Mouse (Mus musculus): ENCODE data around the gene Sirt1.
"Not testable (repeated sequence)": the region's sequence is repeated elsewhere in the genome, so short reads cannot be mapped to it uniquely, and the experiment has no call there.

Sirt1 gene

DNA sequence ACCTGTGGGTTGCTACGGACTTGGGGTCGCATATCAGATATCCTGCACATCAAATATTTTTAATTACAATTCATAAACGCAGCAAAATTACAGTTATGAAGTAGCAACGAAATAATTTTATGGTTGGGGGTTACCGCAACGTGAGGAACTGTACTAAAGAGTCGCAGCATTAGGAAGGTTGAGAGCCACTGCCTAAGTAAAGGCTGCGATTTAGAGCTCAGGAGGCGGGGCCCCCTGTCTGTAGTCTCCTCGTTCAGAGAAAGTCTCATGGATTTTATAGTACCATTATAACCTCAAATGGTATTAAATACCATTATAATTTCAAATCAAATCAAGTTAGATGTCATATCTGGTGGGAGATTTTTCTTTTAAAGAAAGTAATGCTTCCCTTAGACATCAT is 5.5 kb upstream of the Sirt1 start:
- peak; percentile 37 for DNase-seq (ENCODE audit: low read depth)

DNA sequence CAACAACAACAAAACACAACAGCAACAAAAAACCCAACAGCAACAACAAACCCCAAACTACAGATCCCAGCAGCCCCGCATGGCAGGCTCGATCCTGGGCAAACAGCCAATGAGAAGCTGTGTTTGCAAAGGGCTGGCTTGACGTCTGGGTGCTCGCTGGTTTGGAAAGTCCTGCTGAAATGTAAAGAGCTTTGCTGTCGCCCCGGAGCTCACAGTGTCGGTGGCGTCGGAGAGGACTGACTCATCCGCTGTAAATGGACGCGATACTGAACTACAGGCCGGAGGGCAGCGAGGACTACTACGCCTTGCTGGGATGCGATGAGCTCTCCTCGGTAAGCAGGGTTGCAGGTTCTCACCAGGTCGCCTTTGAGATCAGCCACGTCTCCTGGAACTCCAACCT is 4.9 kb upstream of the Sirt1 start:
- DNase-seq (ENCODE audit: low read depth): peak; percentile 93

- DNase-seq (ENCODE audit: low read depth): not testable (repeated sequence)
These were observed 4.4 kb upstream of the Sirt1 start for GRCm38 (mm10) chr10:63385897-63386296.

GRCm38 (mm10) chr10:63382372-63383279 is 1.1 kb upstream of the Sirt1 start, which contains the start of gene Dnajc12:
Gene Dnajc12 (plus strand): TSS chr10:63382443.
- peak; percentile 99 for DNase-seq (ENCODE audit: low read depth)

GRCm38 (mm10) chr10:63378948-63379680 is 2.4 kb downstream of the Sirt1 start:
- no peak for DNase-seq (ENCODE audit: low read depth)

DNA sequence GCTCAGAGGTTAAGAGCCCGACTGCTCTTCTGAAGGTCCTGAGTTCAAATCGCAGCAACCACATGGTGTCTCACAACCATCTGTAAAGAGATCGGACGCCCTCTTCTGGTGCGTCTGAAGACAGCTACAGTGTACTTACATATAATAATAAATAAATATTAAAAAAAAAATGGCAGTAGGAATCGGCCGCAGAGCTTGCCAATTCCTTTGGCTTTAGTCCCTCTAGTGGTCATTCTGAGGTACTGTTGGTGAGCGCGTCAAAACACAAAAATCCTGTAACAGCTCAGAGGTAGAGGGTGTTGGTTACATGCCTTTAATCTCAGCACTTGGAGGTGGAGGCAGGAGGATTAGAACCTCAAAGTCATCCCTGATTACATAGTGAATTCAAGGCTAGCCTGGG is 4.0 kb downstream of the Sirt1 start:
- peak; percentile 91 for DNase-seq (ENCODE audit: low read depth)

- DNase-seq (ENCODE audit: low read depth): no peak
These were observed 5.2 kb downstream of the Sirt1 start for GRCm38 (mm10) chr10:63376303-63376702.

DNA sequence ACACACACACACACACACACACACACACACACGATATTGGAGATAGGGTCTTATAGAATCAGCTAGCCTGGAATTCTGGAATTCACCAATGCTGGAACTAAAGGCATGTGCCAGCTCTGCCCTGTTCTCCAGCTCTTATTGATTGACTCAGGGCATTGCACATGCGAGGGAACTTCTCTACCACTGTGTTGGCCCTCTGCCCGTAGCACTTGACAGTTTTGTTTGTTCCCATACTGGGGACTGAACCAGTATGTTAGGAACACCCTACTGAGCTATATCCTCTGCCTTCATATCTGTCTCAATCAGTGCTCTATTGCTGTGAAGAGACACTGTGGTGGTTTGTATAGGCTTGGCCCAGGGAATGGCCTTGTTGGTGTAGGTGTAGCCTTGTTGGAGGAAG is 13.5 kb downstream of the Sirt1 start:
- no peak for DNase-seq (ENCODE audit: low read depth)

GRCm38 (mm10) chr10:63367386-63367785 is 14.1 kb downstream of the Sirt1 start:
- no peak for DNase-seq (ENCODE audit: low read depth)

- no peak for DNase-seq (ENCODE audit: low read depth)
These were observed 15.5 kb downstream of the Sirt1 start for GRCm38 (mm10) chr10:63365918-63366455.

- no peak for DNase-seq (ENCODE audit: low read depth)
These were observed 21.0 kb downstream of the Sirt1 start for GRCm38 (mm10) chr10:63360502-63360901.

- DNase-seq (ENCODE audit: low read depth): no peak
These were observed 29.4 kb downstream of the Sirt1 start for GRCm38 (mm10) chr10:63352111-63352510.

DNA sequence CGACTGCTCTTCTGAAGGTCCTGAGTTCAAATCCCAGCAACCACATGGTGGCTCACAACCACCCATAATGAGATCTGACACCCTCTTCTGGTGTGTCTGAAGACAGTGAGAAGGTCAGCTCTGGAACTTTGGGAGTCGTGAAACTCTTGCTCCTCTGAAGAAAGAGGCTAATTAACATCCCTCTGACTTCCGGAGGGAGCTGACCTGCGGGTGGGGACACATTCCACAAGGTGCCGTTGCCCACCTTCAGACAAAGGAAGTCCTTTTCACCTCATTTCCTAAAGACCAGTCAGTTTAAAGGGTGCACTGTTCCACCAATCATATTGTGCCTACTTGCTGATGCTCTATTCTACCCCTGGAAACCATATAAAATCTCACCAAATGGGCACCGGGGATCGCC is 30.4 kb downstream of the Sirt1 start:
- DNase-seq (ENCODE audit: low read depth): not testable (repeated sequence)

GRCm38 (mm10) chr10:63350666-63351065 is 30.8 kb downstream of the Sirt1 start:
- no peak for DNase-seq (ENCODE audit: low read depth)

GRCm38 (mm10) chr10:63348291-63348690 is 33.2 kb downstream of the Sirt1 start:
- DNase-seq (ENCODE audit: low read depth): no peak

DNA sequence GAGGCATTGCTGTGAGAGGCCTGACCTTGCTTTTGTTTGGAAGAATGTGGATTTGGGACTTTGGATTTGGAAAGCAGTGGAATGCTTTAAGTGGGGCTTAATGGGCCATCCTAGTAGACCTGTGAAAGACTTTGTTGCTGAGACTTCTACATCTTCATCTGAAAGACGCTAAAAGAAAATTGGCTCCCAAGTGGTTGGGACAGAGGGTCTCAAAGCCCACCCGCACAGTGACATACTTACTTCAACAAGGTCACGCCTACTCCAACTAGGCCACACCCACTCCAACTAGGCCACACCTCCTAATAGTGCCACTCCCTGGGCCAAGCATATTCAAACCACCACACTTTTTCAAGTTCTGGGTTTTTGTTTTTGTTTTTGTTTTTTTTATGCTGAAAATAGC is 36.8 kb downstream of the Sirt1 start:
- no peak for DNase-seq (ENCODE audit: low read depth)

- DNase-seq (ENCODE audit: low read depth): no peak
These were observed 40.2 kb downstream of the Sirt1 start for GRCm38 (mm10) chr10:63341351-63341750.

DNA sequence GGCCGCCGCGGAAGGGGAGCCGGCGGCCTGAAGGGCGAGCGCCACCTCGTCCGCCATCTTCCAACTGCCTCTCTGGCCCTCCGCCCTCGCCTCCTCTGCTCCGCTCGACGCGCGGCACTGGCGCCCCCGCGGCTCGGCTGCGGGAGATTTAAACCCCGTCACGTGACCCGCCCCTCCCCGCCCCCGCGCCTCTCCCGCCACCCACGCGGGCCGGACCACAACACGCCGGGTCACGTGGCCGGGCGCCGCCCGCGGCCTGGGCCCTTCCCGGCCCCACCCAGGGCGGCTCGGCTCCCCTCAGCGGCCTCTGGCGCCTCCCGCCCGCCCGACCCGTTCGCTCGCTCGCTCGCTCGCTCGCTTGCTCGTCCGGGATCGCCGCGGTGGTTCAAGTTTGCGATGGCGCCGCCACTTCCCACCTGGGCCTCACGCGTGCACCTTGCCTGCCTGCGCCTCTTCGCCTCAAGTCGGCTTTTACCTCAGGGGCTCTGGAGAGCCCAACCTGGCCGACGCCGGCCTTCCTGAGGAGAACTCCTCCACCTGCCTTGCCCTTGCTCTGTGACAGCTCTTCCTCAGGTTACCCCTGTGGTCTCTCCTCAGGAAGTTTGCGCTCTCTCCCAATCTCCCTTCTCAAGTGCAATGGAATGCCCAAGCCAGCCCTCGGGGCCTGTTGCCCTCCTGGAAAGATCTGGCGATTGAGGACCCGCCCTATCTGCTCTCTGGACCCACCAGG is 42.4 kb downstream of the Sirt1 start:
- DNase-seq (ENCODE audit: low read depth): peak; percentile 82

DNA sequence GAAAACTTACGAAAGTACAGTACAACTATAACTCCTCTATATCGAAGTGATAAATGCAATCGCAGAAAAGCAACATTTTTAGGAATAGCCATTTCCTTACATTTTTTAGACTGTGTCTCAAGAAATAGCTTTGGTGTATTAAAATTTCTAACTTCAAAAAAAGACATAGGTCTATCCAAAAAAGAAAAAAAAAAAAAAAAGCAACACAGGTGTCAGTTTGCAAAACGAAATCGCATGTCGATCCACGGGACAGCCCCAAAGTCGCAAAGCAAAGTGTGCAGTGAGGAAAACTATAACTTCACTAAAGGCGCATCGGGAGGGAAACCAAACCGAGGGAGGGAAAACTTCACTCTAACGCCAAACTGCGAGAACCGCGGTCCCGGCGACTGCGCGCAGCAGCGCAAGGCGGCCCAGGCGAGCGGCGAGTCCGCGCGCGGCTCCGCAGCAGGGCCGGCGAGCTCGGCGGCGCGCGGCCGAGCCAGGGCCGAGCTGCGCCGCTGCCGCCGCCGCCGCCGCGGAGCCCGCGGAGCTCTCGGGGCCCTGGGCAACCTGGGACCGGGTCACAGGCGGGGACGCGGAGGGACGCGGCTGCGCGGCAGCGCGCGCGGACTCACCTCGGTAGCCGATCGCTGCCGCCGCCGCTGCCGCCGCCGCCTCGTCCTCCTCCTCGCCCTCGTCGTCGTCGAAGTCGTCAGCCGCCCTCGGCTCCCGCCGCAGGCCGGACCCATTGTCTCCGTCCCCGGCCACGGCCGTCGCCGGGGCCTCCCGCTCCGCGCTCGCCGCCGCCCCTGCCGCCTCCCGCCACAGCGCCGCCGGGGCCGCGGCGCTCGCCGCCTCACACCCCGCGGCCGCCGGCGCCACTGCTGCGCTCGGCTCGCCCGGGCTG is 43.3 kb downstream of the Sirt1 start:
- peak; percentile 50 for DNase-seq (ENCODE audit: low read depth)

DNA sequence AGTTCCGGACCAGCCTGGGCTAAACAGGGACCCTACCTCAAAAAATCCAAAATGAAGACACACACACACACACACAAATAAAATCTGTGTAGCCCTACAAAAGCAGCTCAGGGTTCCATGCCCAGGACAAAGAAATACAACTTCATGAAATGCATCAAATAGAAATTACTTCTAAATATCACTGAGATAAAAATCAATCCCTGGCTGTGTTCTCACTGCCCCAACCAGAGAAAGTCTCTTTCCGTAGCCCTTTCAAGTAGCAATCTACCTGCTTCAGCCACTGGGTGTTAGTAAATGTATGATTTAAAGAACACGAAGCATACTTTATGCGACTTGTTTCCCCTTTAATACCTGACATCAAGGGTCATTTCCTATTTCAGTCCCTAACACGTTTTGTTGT is 44.2 kb downstream of the Sirt1 start:
- DNase-seq (ENCODE audit: low read depth): peak; percentile 27

DNA sequence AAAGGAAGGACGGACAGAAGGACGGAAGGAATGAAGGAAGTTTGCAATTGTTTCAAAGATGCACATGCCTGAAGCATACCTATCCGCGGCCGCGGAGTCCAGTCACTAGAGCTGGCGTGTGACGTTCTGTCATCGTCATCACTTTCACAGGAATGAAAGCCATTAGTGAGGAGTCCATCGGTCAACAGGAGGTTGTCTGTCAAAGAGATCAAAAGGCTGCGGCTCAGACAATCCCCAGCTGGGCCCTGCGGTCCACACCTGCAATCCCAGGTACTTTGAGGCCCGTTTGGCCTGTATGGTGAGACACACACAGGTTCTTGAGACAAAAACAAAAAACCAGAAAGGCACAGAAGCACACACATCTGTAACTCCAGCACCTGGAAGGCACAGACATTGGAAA is 44.6 kb downstream of the Sirt1 start:
- no peak for DNase-seq (ENCODE audit: low read depth)
